Mouse (Mus musculus): ENCODE data around the gene Cactin.

Cactin gene

DNA sequence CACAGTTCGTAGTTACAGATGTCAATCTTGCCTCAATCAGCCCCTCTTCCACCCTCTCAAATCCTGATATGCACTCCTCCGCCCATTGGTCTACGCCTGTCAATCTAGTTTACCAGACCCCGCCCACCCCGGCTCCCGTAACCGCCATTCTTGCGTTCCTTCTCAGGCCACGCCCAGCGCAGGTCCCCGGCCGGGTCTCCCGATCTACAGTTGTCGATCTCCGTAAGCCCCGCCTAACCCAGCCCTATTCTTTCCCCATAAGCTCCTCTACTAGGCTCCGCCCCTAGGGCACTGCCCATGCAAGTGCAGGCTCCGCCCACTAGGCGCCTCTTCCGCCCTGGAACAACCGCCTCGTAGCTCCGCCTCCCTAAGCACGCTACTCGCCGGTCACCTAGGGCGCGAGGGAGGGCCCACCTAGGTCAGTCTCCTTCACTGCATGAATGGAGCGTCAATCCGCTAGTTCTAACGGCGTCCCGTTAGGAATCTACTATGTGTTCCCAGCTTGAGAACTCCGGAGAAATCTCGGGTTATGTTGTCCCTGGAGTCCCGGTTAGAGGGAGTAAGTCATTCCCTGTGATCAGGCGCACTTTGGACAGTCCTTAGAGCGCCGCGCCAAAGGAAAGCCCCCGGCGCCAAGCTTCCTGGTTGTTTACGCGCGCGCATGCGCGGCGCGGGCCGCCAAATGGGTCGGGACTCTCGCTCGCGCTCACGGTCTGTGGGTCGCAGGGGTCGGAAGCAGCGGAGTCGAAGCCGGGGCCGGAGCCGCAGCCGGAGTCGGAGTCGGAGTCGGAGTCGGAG lies at the start of gene Cactin:
Cactin (plus strand) TSS at position 554 of the 798 bp plus-strand sequence.
- DNase-seq, result peak; percentile 100

- no peak for DNase-seq
These were observed 48.5 kb upstream of the Cactin start for GRCm38 (mm10) chr10:81272356-81272755.

GRCm38 (mm10) chr10:81273842-81274241 lies 47.1 kb upstream of the Cactin start:
- no peak for DNase-seq

- no peak for DNase-seq
These were observed 43.2 kb upstream of the Cactin start for GRCm38 (mm10) chr10:81277676-81278075.

- DNase-seq, result no peak
These were observed 41.4 kb upstream of the Cactin start for GRCm38 (mm10) chr10:81279496-81279895.

DNA sequence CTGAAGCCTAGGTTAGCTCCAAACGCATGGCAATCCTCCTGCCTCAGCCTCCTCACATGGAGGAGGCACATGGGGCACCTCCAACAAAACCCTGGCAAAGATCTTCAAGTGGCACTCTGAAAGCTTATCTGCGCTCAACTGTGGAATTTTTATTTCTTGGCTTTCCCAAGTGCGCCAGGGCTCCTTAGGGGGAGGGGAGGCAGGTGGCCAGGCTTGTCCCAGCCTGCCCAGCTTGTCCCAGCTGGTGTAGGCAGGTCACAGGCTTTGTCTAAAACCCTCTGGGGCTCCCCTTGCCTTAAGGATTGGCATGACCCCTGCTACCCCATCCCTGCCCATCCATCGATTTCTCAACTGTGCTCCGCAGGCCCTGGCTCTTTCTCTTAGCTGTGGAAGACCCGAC lies 36.7 kb upstream of the Cactin start:
- DNase-seq, result no peak

DNA sequence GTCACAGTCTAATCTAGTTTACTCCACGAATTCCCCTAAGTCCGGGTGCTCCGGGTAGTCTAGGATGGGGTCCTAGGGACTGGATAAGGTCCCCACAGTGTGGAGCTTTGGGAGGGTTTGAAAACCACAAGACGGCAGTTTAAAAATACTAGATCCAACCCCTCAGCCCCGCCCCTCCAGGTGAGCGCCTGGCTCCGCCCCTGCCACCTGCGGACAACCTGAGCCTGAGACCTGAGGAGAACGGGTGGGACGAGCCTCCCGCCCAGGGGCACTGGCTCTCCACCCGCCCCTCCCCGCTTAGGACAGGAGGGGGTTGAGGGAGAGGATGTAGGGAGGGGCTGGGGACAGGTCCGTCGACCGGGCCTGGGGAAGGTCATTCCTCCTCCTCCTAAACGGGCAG lies 36.2 kb upstream of the Cactin start:
- no peak for DNase-seq

DNA sequence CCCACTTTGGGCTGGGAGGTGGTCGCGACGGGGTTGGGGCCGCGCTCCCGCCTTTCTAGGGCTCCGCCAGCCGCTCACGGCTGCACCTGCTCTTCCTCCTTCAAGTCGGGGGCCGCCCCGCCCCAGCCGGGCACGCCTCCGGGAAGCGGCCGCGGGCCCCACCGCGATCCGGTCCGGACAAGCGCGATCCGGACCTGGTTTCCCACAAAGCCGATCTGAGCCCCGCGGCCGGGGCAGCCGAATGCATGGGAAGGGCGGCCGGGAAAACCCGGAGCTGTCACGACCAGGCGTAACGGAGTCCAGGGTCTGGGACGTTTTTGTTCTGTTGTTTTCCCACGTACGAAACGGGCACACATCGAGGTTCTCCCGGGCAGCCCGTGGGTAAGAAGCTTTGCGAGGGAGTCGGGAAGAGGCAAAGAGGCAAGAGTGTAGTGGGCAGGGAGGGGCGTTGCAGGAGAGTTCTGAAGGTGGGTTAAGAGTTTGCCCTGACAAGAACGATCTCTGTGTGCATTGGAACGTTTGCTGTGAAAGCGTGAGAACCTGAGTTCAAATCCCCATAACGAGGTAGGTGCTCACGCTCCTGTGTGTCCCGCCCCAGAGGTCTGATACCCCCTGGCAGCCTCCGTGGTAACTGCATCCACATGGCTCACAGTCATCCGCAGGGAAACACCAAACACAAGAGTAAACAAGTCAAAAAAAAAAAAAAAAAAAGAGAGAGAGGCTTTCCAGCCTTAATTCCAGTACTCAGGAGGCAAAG lies 35.0 kb upstream of the Cactin start:
- peak; percentile 94 for DNase-seq

GRCm38 (mm10) chr10:81286586-81286985 lies 34.3 kb upstream of the Cactin start:
- no peak for DNase-seq

DNA sequence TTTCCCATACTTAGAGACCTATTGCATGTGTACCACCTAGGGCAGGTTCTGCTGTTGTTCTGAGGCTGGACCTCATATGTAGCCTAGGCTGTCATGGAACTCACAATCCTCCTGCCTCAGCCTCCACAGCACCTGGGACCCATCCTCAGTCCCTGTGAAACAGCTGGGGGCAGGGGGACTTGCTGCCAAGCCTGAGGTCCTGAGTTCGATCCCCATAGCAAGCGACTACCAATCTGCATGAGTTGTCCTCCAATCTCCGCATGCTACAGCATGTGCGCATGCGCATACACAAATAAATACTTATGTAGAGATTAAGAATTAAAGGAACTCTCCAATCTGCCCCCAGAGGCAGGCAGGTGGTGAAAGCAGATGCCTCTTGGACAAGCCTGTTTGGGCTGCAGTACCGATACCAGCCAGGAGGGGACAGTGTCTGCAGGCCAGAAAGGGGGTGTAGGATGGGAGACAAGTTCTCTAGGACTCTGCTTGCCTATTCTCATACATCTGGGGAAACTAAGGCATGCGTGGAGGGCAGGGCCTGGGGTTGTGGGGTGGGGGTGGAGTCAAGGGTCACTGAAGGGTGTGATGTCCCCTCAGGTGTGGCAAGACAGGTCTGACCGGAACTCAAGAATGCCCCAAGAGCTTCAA lies 33.3 kb upstream of the Cactin start:
- DNase-seq, result peak; percentile 69

GRCm38 (mm10) chr10:81288601-81289000 lies 32.3 kb upstream of the Cactin start:
- DNase-seq, result peak; percentile 56

GRCm38 (mm10) chr10:81289278-81289677 lies 31.6 kb upstream of the Cactin start:
- peak; percentile 86 for DNase-seq

GRCm38 (mm10) chr10:81289811-81290210 lies 31.1 kb upstream of the Cactin start:
- DNase-seq, result no peak

- peak; percentile 59 for DNase-seq
These were observed 30.0 kb upstream of the Cactin start for GRCm38 (mm10) chr10:81290698-81291460.

DNA sequence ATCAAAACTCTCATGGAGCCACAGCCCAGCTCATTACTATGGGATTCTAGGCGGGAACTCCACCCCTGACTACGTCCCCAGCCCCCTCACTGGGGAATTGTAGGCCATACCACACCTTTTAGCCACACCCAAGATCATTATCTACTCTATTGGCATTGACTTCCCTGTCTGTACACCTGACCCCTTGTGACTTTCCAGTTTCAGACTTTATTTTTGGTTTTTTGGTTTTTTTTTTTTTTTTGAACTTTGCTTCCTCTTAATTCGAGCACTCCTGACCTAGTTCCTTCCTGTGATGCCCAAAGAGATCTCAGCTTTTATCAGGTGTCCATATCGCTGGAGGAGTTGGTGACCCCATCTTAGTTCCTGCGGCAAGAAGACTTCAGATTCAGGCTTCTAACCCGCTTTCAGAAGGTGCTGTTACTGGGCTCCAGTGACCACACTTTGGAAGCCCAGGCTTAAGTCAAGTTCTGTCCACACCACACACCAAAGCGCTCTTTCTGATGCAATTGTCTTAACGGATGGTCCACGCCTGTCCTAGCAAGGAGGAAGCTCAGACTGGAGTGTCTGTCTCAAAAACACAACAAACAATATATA lies 29.3 kb upstream of the Cactin start, which contains the start of gene Tjp3:
Tjp3 (minus strand) TSS at position 71 of the 594 bp plus-strand sequence.
- no peak for DNase-seq

- peak; percentile 100 for DNase-seq
These were observed 28.2 kb upstream of the Cactin start, which contains the start of gene Pip5k1c for GRCm38 (mm10) chr10:81292554-81293333. TSS of gene Pip5k1c (plus strand) at chr10:81292963.

DNA sequence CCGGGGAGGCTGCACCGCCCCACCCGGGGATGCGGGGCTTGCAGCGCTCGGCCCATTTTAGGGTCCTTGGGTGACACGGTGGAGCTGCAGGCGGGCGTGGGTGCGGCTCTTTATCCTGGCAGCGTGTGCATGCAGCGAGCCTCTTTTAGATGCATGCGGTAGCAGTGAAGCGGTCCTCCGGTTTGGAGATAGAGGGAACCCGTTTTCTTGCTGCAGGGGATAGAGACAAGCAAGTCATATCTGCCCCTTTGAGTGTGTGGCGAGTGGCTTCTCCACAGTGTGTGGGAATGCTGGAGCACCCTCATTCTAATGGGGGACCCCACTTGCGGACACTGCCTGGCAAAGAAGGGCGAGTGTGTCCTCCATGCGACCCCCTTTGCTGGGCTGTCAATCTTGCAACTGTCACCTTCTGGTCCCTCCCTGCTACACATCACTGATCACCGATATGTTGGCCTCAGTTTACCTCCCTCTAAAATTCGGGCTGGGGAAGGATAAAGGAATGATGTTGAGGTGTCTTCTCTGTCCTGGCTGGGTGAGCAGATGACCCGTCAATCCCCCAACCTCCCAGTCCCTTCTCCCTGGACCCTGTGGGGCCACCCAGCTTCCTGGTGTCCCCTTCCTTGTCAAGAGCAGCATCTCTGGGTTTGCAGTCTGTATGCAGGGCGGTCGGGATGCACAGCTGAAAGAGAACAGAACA lies 27.4 kb upstream of the Cactin start:
- no peak for DNase-seq

- DNase-seq, result no peak
These were observed 26.5 kb upstream of the Cactin start for GRCm38 (mm10) chr10:81294442-81294841.

- no peak for DNase-seq
These were observed 25.7 kb upstream of the Cactin start for GRCm38 (mm10) chr10:81295185-81295584.

DNA sequence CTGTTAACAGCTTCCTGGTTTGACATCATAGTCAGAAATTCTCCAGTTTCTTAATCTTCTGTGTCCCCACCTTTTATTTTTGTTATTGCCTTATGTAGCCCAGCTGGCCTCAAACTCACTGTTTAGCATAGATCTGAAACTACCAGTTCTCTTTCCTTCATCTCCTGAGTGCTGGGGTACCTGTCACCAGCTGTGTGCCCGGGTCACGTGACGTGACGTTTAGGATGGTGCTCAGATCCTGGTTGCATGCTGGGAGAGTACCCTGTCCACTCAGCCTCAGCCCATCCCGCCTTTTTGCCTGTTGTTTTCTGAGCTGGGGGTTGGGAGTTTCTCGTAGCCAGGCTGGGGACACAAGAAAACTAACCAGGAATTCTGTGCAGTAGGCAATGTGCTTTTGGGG lies 23.7 kb upstream of the Cactin start:
- no peak for DNase-seq

GRCm38 (mm10) chr10:81297845-81298244 lies 23.1 kb upstream of the Cactin start:
- DNase-seq, result no peak
